Mouse (Mus musculus) kidney, embryonic 14.5 days (tissue): ENCODE data around the gene Ost4. TPM values are rescaled to one million over a fixed set of nuclear protein-coding genes. Genes with fewer than 3 reads are reported as not detected.

Source experiments
- ATAC-seq: fragments of 200-750 bp; cut with Nextera tagmentation; 2 replicates; pipeline ENCODE4 v1.8.0; 2017; ENCODE audit warnings: moderate number of reproducible peaks, mild to moderate bottlenecking, moderate TSS enrichment, moderate library complexity; ENCODE audit not compliant: low FRiP score, low TSS enrichment
- H3K27ac ChIP-seq: fragments of 300-500 bp; sonication (generic); 2 replicates; pipeline ENCODE4 v1.5.1; 2014; ENCODE audit warnings: low read depth, mild to moderate bottlenecking, low read length, moderate library complexity, mixed read lengths
- H3K27me3 ChIP-seq: fragments of 300-500 bp; sonication (generic); 2 replicates; pipeline ENCODE4 v1.6.1; 2014; ENCODE audit warnings: mild to moderate bottlenecking, low read length; ENCODE audit not compliant: control insufficient read depth, insufficient read depth
- H3K36me3 ChIP-seq: fragments of 300-500 bp; sonication (generic); 2 replicates; pipeline ENCODE4 v1.6.1; 2014; ENCODE audit warnings: low read length, mixed read lengths; ENCODE audit not compliant: control insufficient read depth, insufficient read depth
- H3K4me1 ChIP-seq: fragments of 300-500 bp; sonication (generic); 2 replicates; pipeline ENCODE4 v1.6.1; 2014; ENCODE audit warnings: low read length, mixed read lengths; ENCODE audit not compliant: control insufficient read depth, insufficient read depth
- H3K4me2 ChIP-seq: fragments of 300-500 bp; sonication (generic); replicated peaks from 2 replicates; pipeline ENCODE4 v1.6.1; 2014; ENCODE audit warnings: low read depth, mild to moderate bottlenecking, low read length
- H3K4me3 ChIP-seq: fragments of 300-500 bp; sonication (generic); 2 replicates; pipeline ENCODE4 v1.5.1; 2014; ENCODE audit warnings: mild to moderate bottlenecking, low read length
- H3K9ac ChIP-seq: fragments of 300-500 bp; sonication (generic); 2 replicates; pipeline ENCODE4 v1.6.1; 2014; ENCODE audit warnings: low read depth, mild to moderate bottlenecking, low read length, moderate library complexity
- H3K9me3 ChIP-seq: fragments of 300-500 bp; sonication (generic); 2 replicates; pipeline ENCODE4 v1.6.1; 2016; ENCODE audit warnings: low read length; ENCODE audit not compliant: control insufficient read depth
- WGBS: fragments of 180-500 bp; shearing (Covaris S2); extraction: QIAGEN DNeasy Blood & Tissue Kit; methylation state at CpG from one replicate; pipeline ENCODE4 v1.1.7; 2014; 5-methylcytosine and 5-hydroxymethylcytosine counted together
- polyA plus RNA-seq: library from polyadenylated mRNA; unstranded; fragments of >200 nt; fragmentation: Nextera tagmentation; extraction: Ambion mirVana; gene quantifications from 2 replicates; pipeline ENCODE4 v1.2.1, GENCODE M21; 2014

Gene Ost4
- polyA plus RNA-seq, 1 experiment from 2014 or later, result 500 TPM

DNA sequence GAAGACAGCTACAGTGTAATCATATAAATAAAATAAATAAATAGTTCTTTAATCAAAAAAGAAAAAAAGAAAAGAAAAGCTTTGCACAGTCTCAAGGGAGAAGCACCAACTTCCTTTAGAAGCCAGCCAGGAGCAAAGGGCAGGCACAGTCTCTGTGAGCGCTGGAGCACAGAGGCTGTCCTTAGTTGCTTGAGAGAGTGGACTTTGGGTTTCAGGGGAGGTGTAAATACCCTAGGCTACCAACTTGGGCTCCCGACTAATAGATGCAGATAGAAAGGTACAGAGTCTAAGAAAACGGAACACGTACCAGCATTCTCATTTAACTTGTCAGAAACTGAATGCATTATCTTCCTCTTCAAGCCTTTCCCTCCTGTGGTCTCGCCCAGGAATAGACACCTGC is 41.0 kb upstream of the Ost4 start:
- no peak overlapping the region for H3K4me3 ChIP-seq
- ATAC-seq, result no peak
- 66% methylated on average over 5 of the region's 5 CpGs for WGBS

DNA sequence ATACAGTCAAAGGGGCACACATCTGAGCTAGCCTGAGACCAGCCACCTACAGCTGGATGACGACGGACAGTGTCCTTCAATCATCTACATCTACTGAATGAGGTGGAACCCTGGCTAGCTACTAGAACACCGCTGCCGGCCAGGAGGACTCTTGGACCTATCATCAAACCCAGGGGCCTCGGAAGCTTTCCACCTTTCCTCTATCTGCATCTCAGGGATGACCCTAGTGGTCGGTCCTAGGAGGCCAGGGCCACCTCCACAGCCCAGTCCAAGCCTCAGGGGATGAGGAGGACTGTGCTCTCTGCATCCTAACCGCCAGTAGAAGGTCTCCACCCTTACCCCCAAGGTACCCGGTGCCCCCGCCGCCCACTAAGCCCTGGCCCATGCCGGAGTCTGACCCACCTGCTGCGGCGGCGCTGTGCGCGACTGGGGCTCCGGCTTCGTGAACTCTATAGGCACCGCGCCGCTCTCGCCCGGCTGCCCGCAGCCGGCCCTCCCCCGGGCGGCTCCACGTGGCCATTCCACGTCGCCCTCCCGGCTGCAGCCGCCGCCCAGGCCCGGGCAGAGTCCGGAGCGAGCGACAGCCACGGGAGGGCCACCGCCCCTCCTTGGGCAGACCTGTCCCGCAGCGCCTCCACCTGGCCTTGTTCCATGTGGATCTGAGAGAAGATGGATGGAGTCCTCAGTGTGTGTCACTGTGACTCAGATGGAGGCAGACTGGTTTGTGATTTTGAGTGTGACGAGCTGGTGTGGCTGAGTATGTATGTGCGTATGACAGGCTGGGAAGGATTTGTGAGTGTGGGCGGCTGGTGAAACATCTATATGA is 37.6 kb upstream of the Ost4 start, which contains the start of gene Cgref1:
Gene Cgref1, minus strand, starts transcription at position 636 of the 826 bp plus-strand sequence.
- 4% methylated on average over 44 of the region's 44 CpGs for WGBS
- Histone ChIP-seq H3K9me3 (no peaks in the 10 kb centered on the region), H3K4me2 (peak within 1 kb of the TSS; percentile 93), H3K36me3 (no peaks in the 10 kb centered on the region), H3K27ac (no peak within 1 kb of the TSS), H3K9ac (peak within 1 kb of the TSS; percentile 58), H3K4me1 (peaks cover 15% of the 10 kb centered on the region), H3K27me3 (peaks cover 5% of the 10 kb centered on the region; the same call in 1 of the 2 replicates), H3K4me3 (peak within 1 kb of the TSS; percentile 51)
- ATAC-seq, result peak; percentile 50

More for the DNA sequence above, 41.0 kb upstream of the Ost4 start:
- peaks cover 5% of the 10 kb centered on the region; the same call in 1 of the 2 replicates for H3K27me3 ChIP-seq
- peaks cover 15% of the 10 kb centered on the region for H3K4me1 ChIP-seq
- H3K9me3 ChIP-seq, result no peaks in the 10 kb centered on the region
- peaks cover 16% of the 10 kb centered on the region for H3K36me3 ChIP-seq
- peak overlapping the region; percentile 69; the same call in 1 of the 2 replicates for H3K27ac ChIP-seq
- no peak overlapping the region for H3K9ac ChIP-seq
- H3K4me2 ChIP-seq, result no peak overlapping the region

DNA sequence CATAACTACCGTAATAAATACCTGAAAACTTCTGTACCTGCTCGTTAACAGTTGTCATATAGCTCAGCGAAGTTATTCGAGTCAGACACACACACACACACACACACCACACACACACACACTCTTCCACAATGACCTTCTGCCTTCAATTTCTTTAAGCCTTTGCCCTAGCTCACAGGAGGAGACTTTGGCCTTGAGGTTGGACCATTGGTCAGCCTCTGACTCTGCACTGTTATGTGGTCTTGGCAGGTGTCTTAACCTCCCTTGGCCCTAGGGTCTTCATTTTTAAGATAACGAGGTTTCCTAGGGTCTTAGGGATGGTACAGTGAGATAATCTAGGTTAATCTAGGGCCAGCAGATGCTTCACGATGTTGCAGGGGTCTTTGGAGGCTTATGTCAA is 36.8 kb upstream of the Ost4 start:
- H3K4me3 ChIP-seq, result no peak overlapping the region
- H3K27me3 ChIP-seq, result peaks cover 5% of the 10 kb centered on the region; the same call in 1 of the 2 replicates
- WGBS, result 88% methylated on average over 6 of the region's 6 CpGs
- ATAC-seq, result no peak
- H3K36me3 ChIP-seq, result no peaks in the 10 kb centered on the region
- H3K4me1 ChIP-seq, result peaks cover 15% of the 10 kb centered on the region
- H3K9ac ChIP-seq, result no peak overlapping the region
- H3K9me3 ChIP-seq, result no peaks in the 10 kb centered on the region
- no peak overlapping the region for H3K27ac ChIP-seq
- H3K4me2 ChIP-seq, result no peak overlapping the region

DNA sequence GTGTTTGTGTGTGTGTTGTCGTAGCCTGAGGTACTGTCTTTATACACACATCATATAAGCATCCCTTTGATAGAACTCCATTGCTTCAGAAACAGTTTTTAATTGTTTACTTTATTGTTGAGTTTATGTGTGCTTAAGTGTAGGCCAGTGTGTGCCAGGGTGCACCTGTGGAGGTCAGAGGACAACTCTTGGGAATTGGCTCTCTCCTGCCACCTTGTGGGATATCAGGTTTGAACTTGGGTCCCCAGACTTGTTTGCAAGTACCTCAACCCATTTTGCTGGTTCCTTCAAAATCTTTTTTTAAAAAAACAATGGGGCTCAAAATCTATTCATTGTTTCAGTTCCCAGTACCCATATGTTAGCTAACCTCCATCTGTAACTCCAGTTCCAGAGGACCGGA is 35.4 kb upstream of the Ost4 start:
- WGBS, result 93% methylated on average over 2 of the region's 2 CpGs
- Histone ChIP-seq H3K4me2 (no peak overlapping the region), H3K9ac (no peak overlapping the region), H3K4me1 (0 out of 2 replicates have a peak, but pooled peaks cover 7% of the 10 kb centered on the region), H3K9me3 (no peaks in the 10 kb centered on the region), H3K4me3 (no peak overlapping the region), H3K36me3 (no peaks in the 10 kb centered on the region), H3K27me3 (peaks cover 5% of the 10 kb centered on the region; the same call in 1 of the 2 replicates), H3K27ac (no peak overlapping the region)
- no peak for ATAC-seq

DNA sequence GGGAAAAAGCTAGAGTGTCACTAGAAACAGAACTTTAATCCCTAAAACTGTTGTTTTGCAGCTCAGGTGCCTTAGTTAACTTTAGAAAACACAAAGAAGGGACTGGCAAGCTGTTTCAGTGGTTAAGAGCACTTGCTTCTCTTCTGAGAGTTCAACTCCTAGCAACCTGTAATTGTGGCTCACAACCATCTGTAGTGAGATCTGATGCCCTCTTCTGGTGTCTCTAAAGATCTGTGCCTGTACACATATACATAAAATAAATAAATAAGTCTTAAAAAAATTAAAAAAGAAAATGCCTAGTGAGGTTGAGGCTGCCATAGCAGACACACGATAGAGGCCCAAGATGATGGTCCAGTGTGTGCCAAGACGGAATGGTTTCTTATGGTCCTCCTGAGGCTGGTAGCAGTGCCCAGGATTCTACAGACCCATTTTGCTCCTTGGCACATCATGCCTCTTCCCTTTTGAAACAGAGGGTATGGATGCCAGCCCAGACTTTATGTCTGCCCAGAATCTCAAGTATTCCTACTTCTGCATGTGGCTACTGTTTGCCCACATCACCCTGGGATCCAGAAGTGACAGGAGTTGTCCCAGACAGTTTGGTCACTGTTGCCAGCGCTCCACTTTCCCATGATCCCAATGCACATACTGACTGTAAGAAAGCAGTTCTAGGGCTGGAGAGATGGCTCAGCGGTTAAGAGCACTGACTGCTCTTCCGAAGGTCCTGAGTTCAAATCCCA is 27.3 kb upstream of the Ost4 start:
- Histone ChIP-seq H3K4me1 (no peaks in the 10 kb centered on the region), H3K9ac (no peak overlapping the region), H3K4me2 (no peak overlapping the region), H3K9me3 (no peaks in the 10 kb centered on the region), H3K4me3 (no peak overlapping the region), H3K27ac (no peak overlapping the region), H3K36me3 (no peaks in the 10 kb centered on the region), H3K27me3 (no peaks in the 10 kb centered on the region)
- 93% methylated on average over 5 of the region's 5 CpGs for WGBS
- no peak for ATAC-seq

DNA sequence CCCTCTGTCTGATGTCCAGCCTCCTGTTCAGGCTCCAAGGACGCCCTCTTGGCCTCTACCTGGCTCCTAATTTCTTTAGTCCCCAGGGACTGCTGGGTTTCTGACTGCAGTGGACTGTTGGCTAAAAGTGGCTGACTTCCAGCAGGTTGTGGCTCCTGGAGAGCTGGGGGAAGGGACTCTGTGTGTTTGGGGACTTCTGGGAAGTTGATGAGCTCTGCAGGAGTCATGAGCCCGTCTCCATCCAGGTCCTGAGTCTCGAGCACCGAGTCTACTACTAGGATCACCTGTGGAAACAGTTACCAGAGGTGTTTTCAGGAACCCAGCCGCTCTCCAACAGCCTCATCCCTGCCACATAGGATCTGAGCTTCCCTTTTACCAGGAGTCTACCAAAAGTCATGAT is 26.1 kb upstream of the Ost4 start:
- no peaks in the 10 kb centered on the region for H3K4me1 ChIP-seq
- H3K36me3 ChIP-seq, result no peaks in the 10 kb centered on the region
- H3K4me3 ChIP-seq, result no peak overlapping the region
- no peak overlapping the region for H3K27ac ChIP-seq
- no peak overlapping the region for H3K9ac ChIP-seq
- no peak for ATAC-seq
- no peaks in the 10 kb centered on the region for H3K27me3 ChIP-seq
- no peaks in the 10 kb centered on the region for H3K9me3 ChIP-seq
- 76% methylated on average over 5 of the region's 5 CpGs for WGBS
- H3K4me2 ChIP-seq, result no peak overlapping the region

DNA sequence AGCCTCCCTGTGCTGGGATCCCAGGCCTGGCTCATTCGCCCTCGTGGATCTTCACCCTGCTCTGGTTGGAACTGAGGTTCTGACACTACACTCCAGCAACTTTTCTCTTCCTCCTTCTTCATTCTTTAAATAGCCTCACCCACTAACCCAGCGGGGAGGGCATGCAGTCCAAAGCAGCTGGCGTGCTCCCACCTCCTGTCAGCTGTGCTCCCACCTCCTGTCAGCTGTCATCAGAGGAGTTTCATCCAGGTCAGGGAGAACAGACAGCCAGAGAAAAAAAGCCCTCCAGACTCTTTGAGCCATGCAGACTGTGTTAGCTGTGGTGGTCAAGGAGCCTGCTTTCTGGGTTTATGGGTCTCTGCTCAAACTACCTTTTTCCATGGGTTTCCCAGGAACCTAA is 23.8 kb upstream of the Ost4 start:
- no peaks in the 10 kb centered on the region for H3K36me3 ChIP-seq
- H3K9ac ChIP-seq, result no peak overlapping the region
- H3K9me3 ChIP-seq, result no peaks in the 10 kb centered on the region
- H3K4me2 ChIP-seq, result no peak overlapping the region
- H3K27me3 ChIP-seq, result no peaks in the 10 kb centered on the region
- no peak overlapping the region for H3K27ac ChIP-seq
- 82% methylated on average over 4 of the region's 4 CpGs for WGBS
- H3K4me1 ChIP-seq, result no peaks in the 10 kb centered on the region
- ATAC-seq, result no peak
- H3K4me3 ChIP-seq, result no peak overlapping the region

DNA sequence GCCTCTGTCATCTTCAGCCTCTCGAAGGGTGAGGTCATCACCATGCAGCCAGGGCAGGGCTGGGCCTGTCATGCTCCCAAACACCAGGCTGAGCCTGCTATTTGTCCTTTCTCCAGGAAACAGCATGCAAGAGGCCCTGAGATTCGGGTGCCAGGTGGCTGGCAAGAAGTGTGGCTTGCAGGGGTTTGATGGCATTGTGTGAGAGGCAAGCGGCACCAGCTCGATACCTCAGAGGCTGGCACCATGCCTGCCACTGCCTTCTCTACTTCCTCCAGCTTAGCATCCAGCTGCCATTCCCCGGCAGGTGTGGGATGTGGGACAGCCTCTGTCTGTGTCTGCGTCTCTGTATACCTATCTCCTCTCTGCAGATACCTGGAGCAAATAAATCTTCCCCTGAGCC is 23.3 kb upstream of the Ost4 start:
- Histone ChIP-seq H3K4me3 (no peak overlapping the region), H3K36me3 (no peaks in the 10 kb centered on the region), H3K4me2 (no peak overlapping the region), H3K4me1 (no peaks in the 10 kb centered on the region), H3K27ac (no peak overlapping the region), H3K9me3 (no peaks in the 10 kb centered on the region), H3K9ac (no peak overlapping the region), H3K27me3 (no peaks in the 10 kb centered on the region)
- WGBS, result 87% methylated on average over 6 of the region's 6 CpGs
- ATAC-seq, result no peak

DNA sequence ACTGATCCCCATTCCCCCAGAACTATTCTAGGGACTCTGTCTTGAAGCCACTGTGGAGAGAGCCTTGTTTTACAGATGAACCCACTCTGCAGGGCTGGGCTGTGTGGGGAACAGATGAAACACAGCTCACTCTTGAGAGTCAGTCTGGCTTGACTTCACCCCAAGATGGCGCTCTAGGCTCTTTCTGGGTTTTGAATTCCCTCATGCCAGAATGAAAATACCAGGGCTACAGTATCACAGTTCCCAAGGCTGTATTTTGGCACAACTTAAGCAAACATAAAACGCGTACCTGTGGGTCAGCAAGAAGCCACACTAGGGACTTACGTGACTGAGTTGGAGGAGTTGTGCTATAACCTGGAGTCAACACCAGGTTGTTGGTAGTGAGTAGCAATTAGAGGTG is 22.5 kb upstream of the Ost4 start:
- Histone ChIP-seq H3K4me1 (no peaks in the 10 kb centered on the region), H3K9me3 (no peaks in the 10 kb centered on the region), H3K4me3 (no peak overlapping the region), H3K27ac (no peak overlapping the region), H3K9ac (no peak overlapping the region), H3K27me3 (no peaks in the 10 kb centered on the region), H3K36me3 (no peaks in the 10 kb centered on the region), H3K4me2 (no peak overlapping the region)
- 0 out of 2 replicates have a peak, but pooled peaks have one; percentile 10 for ATAC-seq
- WGBS, result 42% methylated on average over 4 of the region's 4 CpGs
